Mouse (Mus musculus): Measurements from ENCODE around the gene Ptprcap.
A peak's percentile ranks its signal among the peaks of the same experiment; 100 is the strongest.

Ptprcap gene

DNA sequence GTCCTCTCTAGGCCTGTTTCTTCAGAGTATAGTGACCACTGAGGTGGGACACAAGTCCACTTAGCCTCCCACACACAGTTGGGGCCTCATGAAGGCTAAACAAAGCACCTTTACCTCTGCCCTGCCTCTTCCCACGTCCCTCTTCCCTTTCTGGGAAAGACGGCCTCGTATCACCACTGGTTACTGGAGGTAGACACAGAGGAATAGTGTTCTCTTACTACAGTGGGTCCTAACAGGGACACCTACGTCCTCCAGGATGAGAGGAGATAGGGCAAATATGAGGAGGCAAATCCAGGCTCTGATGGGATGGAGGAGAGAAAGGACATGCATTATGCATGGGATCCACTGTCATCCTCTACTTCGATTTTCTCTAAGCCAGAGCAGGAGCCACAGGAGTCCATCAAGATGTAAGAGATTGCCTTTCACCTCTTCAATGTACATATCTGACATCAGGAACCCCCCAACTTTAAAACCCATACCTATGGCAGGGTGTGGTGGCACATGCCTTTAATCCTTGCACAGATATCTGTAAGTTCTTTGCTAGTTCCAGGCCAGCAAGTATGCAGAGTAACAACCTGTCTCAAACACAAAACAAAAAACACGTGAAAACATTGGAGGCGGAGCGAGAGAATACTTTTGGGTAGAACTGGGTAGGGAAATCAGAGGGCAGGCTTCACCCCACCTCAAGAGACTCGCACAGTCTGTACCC is 5.5 kb upstream of the Ptprcap start:
- no peak for DNase-seq (ENCODE audit: low read depth, low spot score)

DNA sequence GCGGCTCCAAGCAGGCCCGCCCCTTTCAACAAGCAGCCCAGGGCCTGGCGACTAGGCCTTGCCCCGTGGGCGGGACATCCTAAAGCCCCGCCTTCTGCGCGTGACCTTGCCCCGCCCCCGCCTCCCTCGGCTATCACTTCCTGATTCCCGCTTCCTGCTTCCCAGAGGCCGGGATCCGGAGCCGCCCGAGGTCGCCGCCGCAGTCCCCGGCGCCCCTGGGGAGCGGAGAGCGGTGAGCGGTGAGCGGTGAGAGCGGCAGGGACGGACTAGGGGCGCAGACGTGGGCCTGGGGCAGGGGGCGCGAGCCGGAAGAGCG is 5.0 kb upstream of the Ptprcap start, which contains the start of gene Coro1b:
Gene Coro1b, plus strand, starts transcription at position 129 of the 316 bp plus-strand sequence.
- DNase-seq (ENCODE audit: low read depth, low spot score), result peak; percentile 75

DNA sequence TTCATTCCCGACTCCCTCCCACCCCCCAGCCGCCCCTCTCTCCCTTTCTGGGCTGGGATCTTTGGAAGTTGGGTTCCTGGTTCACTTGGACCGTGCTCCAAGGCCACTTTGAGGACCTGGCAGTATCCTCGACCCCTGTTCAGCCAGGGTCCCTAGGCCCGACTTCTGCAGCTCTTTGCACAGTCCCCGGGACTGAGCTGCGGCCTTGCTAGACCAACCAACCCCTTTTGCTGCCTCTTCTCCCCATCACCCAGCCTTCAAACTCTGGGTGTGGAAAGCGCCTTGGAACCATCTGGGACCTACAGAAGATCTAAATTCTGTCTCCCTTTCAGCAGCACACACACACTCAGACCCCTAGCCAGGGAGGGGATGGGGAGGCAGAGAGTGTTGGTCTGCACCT is 4.6 kb upstream of the Ptprcap start:
- DNase-seq (ENCODE audit: low read depth, low spot score), result no peak

DNA sequence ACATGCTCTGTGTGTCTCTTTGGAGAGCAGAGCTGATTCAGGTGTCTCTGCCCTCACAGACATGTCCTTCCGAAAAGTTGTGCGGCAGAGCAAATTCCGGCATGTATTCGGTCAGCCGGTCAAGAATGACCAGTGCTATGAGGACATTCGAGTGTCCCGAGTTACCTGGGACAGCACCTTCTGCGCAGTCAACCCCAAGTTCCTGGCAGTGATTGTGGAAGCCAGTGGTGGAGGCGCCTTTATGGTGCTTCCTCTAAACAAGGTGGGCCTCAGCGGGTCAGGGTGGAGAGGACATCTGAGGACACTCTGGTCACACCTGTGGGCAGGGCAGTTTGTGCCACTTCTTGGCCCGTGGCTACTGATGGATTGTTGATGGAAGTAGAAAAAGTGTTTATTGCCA is 4.1 kb upstream of the Ptprcap start:
- no peak for DNase-seq (ENCODE audit: low read depth, low spot score)

DNA sequence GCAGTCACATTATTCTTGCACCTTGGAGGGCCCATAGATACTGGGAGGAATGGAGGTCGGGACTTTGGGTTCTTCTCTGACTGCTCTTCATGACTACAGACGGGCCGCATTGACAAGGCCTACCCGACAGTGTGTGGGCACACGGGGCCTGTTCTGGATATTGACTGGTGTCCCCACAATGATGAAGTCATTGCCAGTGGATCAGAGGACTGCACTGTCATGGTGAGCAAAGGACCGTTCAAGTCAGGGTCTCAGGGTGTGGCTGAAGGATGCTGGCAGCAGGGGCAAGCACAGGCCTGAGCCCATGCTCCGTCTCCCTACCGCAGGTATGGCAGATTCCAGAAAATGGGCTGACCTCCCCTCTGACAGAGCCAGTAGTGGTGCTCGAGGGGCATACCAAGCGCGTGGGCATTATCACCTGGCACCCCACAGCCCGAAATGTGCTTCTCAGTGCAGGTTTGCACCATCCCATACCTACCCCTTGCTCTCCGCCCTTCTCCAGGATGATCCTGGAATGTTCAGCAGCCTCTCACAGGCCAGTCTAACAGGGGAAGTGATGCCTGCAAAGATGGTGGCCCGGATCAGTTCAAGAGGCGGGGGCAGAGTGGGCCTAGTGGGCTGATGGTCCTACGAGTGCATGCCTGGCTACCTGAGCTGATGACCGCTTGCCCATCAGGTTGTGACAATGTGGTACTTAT is 3.5 kb upstream of the Ptprcap start:
- no peak for DNase-seq (ENCODE audit: low read depth, low spot score)

DNA sequence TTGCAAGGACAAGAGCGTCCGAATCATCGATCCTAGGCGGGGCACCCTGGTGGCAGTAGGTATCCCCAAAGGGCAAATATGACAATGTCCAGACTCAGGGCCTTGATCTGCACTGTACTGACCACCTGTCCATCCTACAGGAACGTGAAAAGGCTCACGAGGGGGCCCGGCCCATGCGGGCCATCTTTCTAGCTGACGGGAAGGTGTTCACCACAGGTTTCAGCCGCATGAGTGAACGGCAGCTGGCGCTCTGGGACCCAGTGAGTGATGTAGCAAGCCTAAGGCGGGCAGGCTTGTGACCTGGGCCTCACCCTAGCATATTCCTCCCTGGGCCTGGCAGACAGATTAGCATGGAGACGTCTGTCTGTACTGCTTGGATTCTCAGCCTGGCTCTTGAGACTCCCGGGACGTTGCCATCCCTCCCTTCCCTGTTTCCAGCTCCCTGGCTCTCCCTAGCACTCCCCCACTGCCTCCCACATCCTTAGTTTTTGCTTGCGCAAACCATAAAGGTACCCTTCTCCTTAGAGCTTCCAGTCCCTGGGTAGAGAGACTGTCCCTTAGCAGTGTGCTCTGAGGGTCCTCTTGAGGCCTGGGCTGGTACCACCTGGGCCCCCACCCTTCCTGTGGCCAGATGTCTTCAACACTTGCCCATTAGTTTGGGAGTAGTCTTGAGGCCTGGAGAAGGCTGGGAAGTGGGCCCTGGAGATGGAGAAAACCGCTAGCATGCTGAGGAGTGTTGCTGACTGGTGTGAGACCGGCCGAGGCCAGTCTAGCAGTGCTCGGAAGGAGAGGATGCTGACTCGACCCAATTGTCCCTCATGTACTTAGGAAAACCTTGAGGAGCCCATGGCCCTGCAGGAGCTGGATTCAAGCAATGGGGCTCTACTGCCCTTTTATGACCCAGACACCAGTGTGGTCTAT is 2.6 kb upstream of the Ptprcap start:
- no peak for DNase-seq (ENCODE audit: low read depth, low spot score)

DNA sequence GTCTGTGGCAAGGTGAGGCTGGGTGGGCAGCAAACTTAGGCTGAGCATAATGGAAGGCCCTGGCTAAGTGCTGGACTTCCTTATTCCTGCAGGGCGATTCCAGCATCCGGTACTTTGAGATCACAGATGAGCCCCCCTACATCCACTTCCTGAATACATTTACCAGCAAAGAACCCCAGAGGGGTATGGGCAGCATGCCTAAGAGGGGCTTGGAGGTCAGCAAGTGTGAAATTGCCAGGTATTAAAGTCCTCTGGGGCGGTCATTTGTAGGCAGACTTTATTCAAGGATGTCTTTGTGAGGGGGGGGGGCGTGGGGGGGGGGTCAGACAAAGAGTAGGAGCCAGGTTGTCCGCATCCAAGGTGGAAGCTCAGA is 1.9 kb upstream of the Ptprcap start:
- no peak for DNase-seq (ENCODE audit: low read depth, low spot score)

DNA sequence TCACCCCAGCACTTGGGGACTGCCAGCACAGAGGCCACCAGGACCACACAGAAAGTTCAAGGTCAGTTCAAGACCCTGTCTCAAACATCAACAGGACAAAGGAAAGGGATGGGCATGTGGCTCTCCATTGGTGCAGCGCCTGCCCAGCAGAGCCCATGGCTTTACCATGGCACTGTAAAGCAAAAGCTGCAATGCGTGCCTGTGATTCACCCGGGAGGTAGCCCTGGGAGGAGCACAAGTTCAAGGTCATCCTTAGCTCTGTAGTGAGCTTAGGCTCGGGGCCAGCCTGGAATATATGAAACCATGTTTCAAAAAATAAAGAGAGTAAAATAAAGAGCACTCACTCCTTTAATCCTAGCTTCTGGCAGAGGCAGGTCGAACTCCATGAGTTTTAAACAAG is 1.5 kb upstream of the Ptprcap start:
- DNase-seq (ENCODE audit: low read depth, low spot score), result no peak

DNA sequence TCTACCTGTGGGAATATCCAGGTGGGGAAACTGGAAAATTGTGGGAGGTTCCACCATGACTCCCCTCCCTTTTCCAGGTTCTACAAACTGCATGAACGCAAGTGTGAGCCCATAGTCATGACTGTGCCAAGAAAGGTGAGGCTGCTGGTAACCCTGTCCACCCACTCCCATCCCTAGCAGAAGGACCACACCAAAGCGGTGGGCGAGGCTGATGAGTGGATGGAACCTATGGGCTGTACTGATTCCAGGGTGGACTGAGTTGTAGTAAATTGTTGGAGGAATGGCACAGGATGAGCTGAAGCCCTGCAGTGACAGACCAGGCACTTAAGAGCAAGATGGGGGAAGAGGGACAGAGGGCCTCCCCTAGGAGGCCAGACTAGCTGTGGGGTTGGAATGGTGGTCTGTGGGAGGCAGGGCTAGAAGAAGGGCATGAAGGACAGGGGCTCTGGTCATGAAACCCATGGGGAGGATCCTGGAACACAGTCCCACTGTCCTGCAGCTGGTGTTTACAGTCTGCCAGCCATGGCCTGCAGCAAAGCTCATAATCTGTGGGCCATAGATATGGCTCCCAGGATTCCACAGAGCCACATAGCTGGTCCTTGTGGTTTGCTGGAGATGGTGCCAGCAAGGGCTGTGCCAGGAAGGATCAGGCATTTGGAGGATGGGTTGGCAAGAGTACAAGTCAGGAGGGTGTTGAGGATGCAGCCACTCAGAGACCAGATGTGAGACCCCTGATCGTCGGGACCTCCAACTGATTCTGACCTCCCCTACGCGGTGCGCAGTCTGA is 766 bp upstream of the Ptprcap start:
- no peak for DNase-seq (ENCODE audit: low read depth, low spot score)

DNA sequence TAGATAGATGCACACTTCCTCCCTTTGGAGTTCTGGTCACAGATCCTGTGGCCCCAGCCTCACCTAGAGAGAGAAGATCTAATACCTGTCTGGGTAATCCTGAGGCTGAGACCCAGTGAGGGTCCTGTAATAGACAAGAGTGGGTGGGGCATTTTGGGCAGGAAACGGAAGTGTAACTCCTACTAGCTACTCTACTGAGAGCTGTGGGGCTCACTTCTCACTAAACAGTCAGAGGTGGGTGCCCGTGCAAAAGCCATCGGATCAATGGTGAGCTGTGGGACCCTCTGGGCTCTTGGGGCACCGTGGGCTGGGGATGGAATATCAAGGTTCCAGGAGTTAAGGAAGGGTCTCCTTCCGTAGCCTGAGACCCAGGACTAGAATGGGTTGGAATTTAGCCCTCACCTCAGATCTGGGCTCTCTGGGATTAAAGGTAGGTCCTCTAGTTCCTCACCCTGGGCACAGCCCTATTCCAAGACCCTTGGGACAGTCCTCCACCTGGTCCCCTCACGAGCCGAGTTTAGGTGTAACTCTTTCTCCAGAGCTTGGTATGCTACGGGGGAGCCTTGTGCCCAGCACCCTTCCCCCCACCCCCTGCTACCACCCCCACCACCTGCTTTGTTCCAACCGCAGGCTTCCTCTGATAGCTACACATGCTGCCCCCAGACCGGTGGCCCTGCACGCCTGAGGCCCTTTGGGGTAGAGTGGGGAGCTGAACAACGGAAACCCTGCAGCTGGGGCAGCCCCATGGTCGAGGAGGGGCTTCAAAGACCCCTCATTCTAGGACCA is 1.2 kb downstream of the Ptprcap start:
- DNase-seq (ENCODE audit: low read depth, low spot score), result no peak

DNA sequence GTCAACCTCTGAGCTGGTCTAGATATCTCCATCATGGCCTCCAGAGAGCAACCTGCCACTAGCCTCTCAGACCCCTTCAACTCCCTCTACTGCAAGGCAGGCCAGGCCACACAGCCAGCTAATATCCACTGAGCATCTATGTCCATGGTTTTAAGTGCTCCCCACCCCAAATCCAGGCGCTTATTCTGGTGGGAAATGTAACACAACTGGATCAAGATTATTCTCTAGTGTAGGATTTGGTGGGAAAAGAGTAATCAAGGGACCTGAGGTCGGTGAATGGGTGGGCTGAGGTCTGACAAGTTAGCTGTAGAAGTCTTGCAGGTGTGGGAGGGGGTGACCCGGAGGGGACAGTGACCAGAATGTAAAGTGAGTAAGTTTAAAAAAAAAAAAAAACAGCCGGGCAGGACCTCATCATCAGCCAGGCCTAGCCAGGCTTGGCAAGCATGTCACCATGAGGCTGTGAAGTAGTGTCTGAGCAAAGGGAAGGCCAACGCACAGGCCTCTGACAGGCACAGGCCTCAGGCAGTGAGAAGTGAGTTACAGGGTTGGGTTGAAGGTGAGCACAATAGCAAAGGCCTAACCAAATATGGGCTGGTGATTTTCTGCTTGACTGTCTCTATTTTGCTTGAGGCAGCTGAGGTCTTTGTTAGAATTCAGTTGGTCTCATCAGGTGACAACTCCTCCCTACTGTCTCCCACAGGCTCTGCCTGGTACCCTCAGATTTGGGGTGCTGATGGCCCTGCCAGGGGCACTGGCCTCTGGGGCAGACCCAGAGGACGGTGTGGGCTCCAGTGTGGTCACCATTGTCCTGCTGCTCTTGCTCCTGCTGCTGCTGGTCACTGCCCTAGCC is 2.0 kb downstream of the Ptprcap start:
- DNase-seq (ENCODE audit: low read depth, low spot score), result no peak

DNA sequence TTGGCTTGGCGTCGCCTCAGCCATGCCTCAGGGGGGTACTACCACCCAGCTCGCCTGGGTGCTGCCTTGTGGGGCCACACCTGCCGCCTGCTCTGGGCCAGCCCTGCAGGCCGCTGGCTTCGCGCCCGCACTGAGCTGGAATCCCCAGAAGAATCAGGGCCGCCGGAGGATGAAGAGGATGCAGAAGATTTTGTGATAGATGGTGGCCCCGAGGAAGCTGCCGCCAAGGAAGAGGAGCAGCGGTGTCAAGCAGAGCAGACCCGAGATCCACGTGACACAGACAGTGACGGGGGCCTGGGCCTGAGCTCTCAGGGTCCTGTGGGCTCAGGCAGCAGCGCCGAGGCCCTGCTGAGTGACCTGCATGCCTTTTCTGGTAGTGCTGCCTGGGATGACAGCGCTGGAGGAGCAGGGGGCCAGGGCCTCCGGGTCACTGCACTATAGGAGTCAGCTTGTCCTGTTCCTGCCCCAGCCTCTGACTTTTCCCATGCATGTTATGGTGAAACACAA is 2.7 kb downstream of the Ptprcap start:
- DNase-seq (ENCODE audit: low read depth, low spot score), result no peak

DNA sequence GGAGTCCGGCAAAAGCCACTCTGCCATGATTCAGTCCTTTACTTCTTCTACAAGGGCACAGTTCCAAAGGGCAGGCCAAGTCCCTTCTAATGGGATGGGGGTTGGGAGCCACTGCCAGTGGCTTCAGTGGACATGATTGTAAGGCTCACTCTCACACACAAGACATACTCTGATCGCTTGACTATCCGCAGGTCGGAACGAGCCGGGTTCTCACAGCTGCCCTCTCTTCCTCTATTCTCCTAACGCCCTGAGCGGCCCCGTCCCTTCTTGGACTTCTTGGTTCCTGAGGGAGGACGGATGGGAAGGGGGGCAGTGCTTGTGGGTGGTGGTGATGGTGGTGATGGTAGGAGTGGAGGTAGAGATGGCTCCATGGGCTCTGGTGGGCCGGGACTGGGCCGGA is 3.4 kb downstream of the Ptprcap start:
- no peak for DNase-seq (ENCODE audit: low read depth, low spot score)

DNA sequence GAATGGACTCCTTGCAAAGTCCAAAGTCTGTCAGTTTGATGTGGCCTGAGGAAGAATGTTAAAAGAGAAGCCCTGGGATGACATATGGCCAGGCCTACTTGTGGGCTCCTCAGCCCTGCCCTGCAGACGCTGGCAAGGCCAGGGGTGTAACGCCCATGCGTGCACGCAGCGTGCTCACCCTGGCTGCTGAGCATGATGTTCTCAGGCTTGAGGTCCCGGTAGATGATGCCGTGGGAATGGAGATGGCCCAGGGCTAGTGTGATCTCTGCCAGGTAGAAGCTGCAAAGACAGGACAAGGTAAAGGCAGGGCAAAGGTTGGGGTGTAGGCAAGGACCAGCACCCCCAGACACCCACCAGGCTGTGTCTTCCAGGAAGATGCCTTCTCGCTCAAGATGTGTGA is 5.6 kb downstream of the Ptprcap start:
- no peak for DNase-seq (ENCODE audit: low read depth, low spot score)

DNA sequence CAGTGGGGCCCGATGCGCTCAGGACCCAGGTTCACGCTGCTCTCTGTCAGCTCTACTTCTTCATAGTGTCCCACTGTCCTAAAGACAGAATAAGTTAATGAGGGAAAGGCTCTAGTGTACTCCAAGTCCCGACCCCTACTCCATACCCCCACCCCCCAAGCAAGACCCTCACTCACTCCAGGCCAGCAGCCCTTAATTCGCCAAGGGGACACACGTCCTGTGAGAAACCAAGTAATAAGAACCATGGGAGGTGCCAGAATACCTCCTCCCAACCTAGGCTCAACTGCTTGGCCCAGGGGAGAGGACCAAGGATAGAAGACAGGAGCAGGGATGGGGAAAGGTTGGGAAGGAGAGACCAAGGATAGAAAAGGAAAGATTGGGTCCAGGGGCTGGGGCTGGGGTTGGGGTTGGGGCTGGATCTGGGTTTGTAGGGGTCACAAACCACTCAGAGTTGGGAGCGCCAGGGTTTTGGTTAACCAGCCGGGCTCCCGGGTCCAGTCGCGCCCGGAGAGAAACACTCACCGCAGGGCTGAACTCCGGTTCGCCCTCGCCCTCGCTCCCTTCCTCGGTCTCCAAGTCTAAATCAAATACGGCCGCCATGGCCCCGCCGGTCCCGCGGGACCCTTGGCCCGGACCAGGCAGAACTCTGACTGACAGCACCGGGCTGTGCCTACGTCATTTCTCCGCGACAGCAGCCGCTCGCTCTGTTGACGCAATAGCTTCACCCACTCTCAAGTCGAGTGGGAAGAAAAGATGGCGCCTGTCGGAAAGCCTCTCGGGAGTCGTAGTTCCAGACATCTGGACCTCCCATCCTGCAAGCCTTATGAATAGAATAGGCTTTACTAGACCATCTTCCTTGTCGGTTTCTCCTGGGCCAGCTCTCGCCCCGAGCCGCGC is 9.5 kb downstream of the Ptprcap start, which contains the start of gene Rps6kb2:
Gene Rps6kb2, minus strand, starts transcription at position 709 of the 897 bp plus-strand sequence.
- peak; percentile 88 for DNase-seq (ENCODE audit: low read depth, low spot score)

DNA sequence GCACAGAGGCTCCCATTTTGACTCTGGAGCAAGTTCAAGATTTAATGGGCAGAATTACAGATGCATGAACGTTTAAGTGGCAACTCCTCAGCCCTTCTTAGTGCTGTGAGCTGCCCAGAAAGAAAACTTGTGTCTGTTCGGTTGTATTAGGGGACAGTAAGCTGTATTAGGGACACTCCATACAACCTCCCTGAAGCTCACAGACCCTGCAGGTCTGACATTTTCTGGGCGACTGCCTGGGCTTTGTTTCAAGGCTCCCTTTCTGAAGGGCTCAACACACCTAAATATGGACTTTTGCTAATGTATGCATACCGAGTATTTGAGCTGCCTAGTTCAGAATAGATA is 10.1 kb downstream of the Ptprcap start:
- no peak for DNase-seq (ENCODE audit: low read depth, low spot score)

DNA sequence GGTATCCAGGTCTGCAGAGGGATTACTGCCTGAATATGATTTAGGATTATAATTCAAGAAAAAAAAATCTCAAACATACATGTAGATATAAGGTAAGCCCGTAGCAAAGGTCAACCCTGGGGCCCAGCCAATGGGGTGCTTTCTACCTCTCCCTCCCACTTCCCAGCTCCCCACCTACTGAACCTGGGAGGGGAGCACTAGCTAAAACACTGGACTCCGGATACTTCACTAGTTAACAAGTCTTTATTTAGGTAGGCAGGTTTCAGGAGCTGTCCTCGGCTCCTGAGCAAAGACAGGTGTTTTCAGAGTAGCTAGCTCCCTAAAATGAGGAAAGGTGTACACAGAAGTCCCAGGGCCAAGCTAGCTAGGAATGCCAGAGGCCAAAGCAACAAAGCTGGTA is 10.7 kb downstream of the Ptprcap start:
- no peak for DNase-seq (ENCODE audit: low read depth, low spot score)

DNA sequence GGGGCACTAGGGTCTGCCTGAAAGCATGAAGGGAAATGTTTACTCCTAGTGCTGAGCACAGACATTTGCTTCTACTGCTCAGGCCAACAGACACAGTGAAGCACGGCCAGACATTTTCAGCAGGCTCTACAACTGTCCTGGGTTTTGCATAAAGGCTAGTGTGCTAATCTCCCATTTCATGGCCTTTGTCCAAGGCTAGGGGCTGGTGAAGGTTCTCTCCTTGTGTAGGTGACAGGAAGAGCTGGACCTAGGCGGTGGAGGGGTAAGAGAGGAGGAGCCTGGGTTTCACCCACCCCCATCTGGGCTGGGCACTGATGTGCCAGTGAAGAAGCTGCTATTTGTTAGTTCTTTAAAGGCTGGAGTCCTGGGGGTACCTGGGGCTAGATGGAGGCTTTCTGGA is 11.3 kb downstream of the Ptprcap start:
- DNase-seq (ENCODE audit: low read depth, low spot score), result no peak
